Mouse (Mus musculus) liver, adult 2 months (tissue): ENCODE measurements at regions not wholly inside any gene's neighbourhood (a gene's known extent, or its start where the extent isn't known, plus 50 kb on each side); places are given as distances from the start of the nearest gene placed in this dataset.

ENCODE experiments used
- CTCF ChIP-seq: fragments of 200-500 bp; IDR thresholded peaks from 2 replicates; pipeline ENCODE4 v1.5.1; 2011; ENCODE audit warnings: low read depth, low read length, control low read depth
- POLR2A ChIP-seq: fragments of 200-500 bp; IDR thresholded peaks from 2 replicates; pipeline ENCODE4 v1.6.1; 2011; ENCODE audit warnings: low read length, control low read depth; ENCODE audit not compliant: insufficient read depth; ENCODE audit errors: extremely low read depth

DNA sequence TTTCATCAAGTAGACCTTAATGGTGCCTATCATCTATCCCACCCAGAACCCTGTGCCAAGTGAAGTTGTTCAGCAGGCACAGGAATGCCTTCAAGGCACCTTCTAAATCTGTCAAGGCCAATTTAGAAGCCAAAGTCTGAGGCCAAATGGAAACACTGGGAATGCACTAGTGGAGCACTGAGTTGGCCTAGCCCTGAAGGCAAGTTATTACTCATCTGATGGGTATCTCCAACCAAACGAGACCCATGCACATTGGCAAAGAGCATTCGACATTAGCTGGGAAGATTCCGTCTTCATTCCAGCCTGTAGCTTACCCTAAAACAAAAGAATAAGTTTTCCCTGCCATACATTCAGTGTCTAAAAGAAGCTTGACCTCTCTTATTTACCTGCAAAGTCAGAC lies 172.0 kb downstream of the Rnf152 start:
- no peak for TF ChIP-seq CTCF
- TF ChIP-seq POLR2A: no peak
